Mouse (Mus musculus) spleen, adult 2 months (tissue): ENCODE measurements around the gene Arhgap8. TPM values are rescaled to one million over a fixed set of nuclear protein-coding genes. Genes with fewer than 3 reads are reported as not detected.
A peak's percentile ranks its signal among the peaks of the same experiment; 100 is the strongest.

Source experiments
- DNase-seq, 2 experiments: peaks; one replicate each; pipeline versions ENCODE4 v3.0.0 to v3.0.0-alpha.2; 2012 to 2021; ENCODE audit warnings: low spot score in 2 of 2, low read depth in 1 of 2
- H3K27ac ChIP-seq: fragments of 200-500 bp; 2 replicates; pipeline ENCODE4 v1.5.1; 2012; ENCODE audit warnings: low read length, inconsistent platforms; ENCODE audit not compliant: insufficient read depth
- H3K27me3 ChIP-seq: fragments of 200-500 bp; 2 replicates; pipeline ENCODE4 v1.6.1; 2012; ENCODE audit warnings: mild to moderate bottlenecking, moderate library complexity, low read length, inconsistent platforms; ENCODE audit not compliant: control insufficient read depth, insufficient read depth
- H3K36me3 ChIP-seq: fragments of 200-500 bp; 2 replicates; pipeline ENCODE4 v1.6.1; 2012; ENCODE audit warnings: mild to moderate bottlenecking, low read length, inconsistent platforms; ENCODE audit not compliant: control insufficient read depth, insufficient read depth
- H3K4me1 ChIP-seq: fragments of 200-500 bp; 2 replicates; pipeline ENCODE4 v1.6.1; 2011; ENCODE audit warnings: inconsistent platforms; ENCODE audit not compliant: control insufficient read depth, insufficient read depth, insufficient read length
- H3K4me3 ChIP-seq: fragments of 200-500 bp; 2 replicates; pipeline ENCODE4 v1.5.1; 2011; ENCODE audit warnings: mild to moderate bottlenecking, inconsistent platforms; ENCODE audit not compliant: insufficient read depth, insufficient read length; ENCODE audit errors: extremely low read depth
- CTCF ChIP-seq: fragments of 200-500 bp; IDR thresholded peaks from 2 replicates; pipeline ENCODE4 v1.5.1; 2011; ENCODE audit warnings: mild to moderate bottlenecking, inconsistent platforms; ENCODE audit not compliant: insufficient read depth, insufficient read length, insufficient replicate concordance; ENCODE audit errors: extremely low read depth
- POLR2A ChIP-seq: fragments of 200-500 bp; IDR thresholded peaks from 2 replicates; pipeline ENCODE4 v1.6.1; 2011; ENCODE audit warnings: low read depth, low read length, inconsistent platforms
- WGBS: fragments of 180-500 bp; shearing (Covaris S2); methylation state at CpG from one replicate; pipeline ENCODE4 v1.1.7; 2018; 5-methylcytosine and 5-hydroxymethylcytosine counted together
- polyA plus RNA-seq: library from polyadenylated mRNA; depleted of rRNA; stranded (reverse); fragments of >200 nt; gene quantifications from 2 replicates; pipeline ENCODE4 v1.2.3, GENCODE M21; 2012

The Arhgap8 gene
- polyA plus RNA-seq, 1 experiment = 0.72 TPM

DNA sequence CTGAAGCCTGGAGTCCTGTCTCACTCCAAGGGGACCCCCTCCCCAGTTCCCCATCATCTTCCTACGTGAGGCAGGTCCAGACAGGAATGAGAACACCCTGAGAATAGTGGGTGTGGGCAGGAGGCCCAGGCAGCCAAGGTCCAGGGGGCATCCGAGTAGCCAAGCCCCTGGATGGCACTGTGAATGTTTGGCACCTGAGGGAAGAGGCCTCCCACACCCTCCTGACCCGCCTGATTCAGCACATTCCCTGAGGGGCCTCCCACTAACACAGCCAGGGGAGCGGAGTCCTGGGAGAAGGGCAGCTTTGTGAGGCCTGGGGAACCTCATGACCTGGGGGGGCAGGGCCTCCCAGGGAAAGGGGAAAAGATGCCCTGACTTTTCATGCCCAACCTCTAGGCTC is 23.8 kb upstream of the Arhgap8 start:
- H3K4me3 ChIP-seq = no peak overlapping the region
- DNase-seq = no peak
- TF ChIP-seq POLR2A = no peak
- no peak for TF ChIP-seq CTCF
- no peak overlapping the region for H3K27ac ChIP-seq
- WGBS = 80% methylated on average over 4 of the region's 4 CpGs
- peaks cover 23% of the 10 kb centered on the region for H3K36me3 ChIP-seq
- H3K27me3 ChIP-seq = no peaks in the 10 kb centered on the region
- peaks cover 4% of the 10 kb centered on the region; the same call in 1 of the 2 replicates for H3K4me1 ChIP-seq

DNA sequence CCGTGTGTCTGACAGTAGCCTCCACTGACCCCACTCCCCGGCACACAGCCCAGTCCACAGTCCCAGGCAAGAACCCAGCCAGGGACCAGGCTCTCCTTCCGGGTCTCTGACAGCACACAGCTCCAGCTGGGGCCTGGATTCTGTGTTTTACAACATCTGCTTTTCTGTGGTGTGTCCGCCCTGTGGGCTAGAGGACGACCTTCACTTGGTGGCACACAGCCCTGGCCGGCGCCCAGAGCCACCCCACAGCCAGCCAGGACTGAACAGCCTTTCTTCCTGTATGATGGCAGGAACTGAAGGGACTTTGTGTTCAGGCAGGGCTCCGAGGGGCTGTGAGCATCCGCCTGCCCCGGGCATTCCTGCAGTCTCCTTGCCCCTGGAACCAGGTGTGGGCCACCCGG is 22.2 kb upstream of the Arhgap8 start:
- no peaks in the 10 kb centered on the region for H3K27me3 ChIP-seq
- peaks cover 29% of the 10 kb centered on the region for H3K36me3 ChIP-seq
- no peaks in the 10 kb centered on the region; the same call in 1 of the 2 replicates for H3K4me1 ChIP-seq
- H3K4me3 ChIP-seq = no peak overlapping the region
- TF ChIP-seq CTCF (no peak), POLR2A (no peak)
- 72% methylated on average over 11 of the region's 11 CpGs for WGBS
- no peak overlapping the region for H3K27ac ChIP-seq
- DNase-seq = no peak

DNA sequence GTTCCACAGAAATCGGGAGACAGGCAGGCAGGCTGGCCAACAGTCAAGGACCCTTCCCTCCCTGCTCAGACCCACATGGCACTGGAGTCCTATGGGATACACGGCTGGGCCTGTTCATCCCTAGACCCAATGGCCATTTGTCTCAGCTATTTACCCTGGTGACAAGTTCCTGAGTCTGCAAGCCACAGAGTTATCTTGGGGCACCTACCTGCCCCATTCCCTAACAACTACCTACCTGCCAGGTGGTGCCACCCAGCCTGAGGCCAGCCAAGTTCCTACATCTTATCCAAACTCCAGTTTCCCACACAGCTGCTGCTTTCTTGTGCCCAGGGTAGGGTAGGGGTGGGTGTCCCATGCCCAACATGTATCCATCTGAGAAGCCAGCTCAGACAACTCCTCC is 21.7 kb upstream of the Arhgap8 start:
- H3K27me3 ChIP-seq = no peaks in the 10 kb centered on the region
- WGBS = 83% methylated on average over 2 of the region's 2 CpGs

DNA sequence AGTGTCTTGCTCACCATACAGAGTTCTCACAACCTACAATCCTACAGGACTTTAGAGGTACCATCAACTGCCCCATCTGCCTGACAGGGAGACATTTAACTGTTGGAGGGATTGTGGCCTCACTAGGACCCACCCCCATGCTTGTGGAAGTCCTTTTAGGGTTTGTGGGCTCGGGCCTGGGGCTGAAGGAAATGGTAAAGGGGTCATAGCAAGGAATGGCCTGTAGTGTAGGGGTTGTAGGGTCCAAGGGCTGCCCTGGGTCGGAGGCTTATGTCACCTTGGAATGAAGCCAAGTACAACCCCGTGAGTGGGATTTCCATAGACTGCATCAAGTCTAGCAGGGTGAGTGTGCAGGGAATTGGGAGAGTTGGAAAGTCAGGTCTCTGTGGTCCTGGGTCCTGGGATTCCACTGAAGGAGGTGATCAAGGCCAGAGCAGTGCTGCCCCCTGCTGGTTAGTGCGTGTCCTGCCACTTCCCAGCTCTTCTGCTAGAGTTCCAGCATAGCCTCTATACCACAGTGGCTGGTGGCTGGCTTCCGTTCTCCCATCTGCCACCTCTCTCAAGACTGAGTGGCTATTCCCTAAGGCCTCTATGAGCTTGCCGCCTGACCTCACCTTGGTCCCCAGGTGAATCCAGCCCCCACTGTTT is 19.6 kb upstream of the Arhgap8 start:
- DNase-seq = peak in 1 of 2 experiments; percentile 72

More for the DNA sequence above, 21.7 kb upstream of the Arhgap8 start:
- H3K27ac ChIP-seq = no peak overlapping the region
- peaks cover 29% of the 10 kb centered on the region for H3K36me3 ChIP-seq
- no peak for DNase-seq
- H3K4me3 ChIP-seq = no peak overlapping the region
- no peaks in the 10 kb centered on the region; the same call in 1 of the 2 replicates for H3K4me1 ChIP-seq
- TF ChIP-seq POLR2A (no peak), CTCF (no peak)

DNA sequence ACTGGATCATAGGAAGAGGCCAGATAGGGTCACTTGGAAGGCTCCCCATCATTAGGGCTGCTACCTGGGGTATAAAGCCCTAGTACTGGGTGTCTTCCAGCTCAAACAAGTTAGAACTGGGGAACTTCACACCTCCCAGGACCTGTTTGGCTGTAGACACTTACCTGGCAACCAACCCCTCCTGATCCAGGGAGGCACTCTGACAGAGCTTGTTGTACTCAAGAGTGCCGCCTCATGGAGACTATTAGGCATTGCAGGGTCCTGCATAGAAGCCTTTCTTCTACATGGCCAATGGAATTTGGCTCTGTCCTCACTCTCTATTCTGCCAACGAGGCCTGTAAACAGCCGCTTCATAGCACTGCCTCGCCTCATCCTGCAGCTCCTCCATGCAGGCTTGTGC is 17.9 kb upstream of the Arhgap8 start:
- no peaks in the 10 kb centered on the region for H3K27me3 ChIP-seq
- TF ChIP-seq CTCF = peak; percentile 48; the same call in 1 of the 2 replicates
- no peak for TF ChIP-seq POLR2A
- peaks cover 18% of the 10 kb centered on the region for H3K4me1 ChIP-seq
- DNase-seq = peak in 1 of 2 experiments; percentile 54
- WGBS = 66% methylated on average over 4 of the region's 4 CpGs
- peaks cover 18% of the 10 kb centered on the region for H3K36me3 ChIP-seq
- no peak overlapping the region for H3K4me3 ChIP-seq
- no peak overlapping the region for H3K27ac ChIP-seq

More for the DNA sequence above, 19.6 kb upstream of the Arhgap8 start:
- TF ChIP-seq CTCF = peak; percentile 92
- no peak for TF ChIP-seq POLR2A
- 64% methylated on average over 6 of the region's 6 CpGs for WGBS
- Histone ChIP-seq H3K36me3 (peaks cover 23% of the 10 kb centered on the region), H3K27ac (no peak overlapping the region), H3K27me3 (no peaks in the 10 kb centered on the region), H3K4me1 (peaks cover 5% of the 10 kb centered on the region), H3K4me3 (no peak overlapping the region)

DNA sequence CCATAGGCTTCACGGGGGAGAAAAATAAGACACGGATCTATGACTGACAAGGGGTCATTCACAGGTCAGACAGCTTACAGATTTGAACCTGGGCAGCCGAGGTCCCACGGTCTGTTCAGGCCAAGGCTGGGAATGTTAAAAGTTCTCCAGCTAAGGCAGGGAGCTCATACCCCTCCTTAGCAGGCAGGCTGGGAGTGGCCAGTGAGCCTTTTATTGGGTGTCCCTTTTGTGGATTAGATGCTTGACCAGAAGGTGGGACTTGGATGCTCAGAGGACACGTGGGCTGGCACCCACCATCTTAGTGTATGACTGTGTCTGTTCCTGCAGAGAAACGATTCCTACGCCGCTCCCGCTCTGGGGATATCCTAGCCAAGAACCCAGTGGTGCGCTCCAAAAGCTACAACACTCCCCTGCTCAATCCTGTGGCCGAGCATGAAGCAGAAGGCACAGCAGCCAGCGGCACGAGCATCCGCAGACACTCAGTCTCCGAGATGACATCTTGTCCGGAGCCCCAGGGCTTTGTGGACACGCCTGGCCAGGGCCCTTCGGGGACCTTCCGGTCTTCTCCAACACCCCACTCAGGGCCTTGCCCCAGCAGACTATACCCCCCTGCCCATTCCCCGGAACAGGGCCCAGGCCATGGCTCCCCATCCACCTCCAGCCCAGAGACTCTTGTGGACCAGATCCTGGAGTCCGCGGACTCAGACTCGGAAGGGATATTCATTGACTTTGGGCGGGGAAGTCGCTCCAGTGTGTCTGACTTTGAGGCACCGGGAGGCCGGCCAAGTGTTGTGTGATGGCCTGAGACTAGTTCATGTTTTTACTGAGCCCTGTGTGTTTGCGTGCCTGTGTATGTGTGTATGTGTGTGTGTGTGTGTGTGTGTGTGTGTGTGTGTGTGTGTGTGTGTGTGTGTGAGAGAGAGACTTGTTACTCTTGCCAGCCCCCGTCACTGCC is 17.2 kb upstream of the Arhgap8 start:
- TF ChIP-seq POLR2A = no peak
- H3K4me1 ChIP-seq = peaks cover 21% of the 10 kb centered on the region
- H3K27ac ChIP-seq = no peak overlapping the region
- no peak for DNase-seq
- H3K4me3 ChIP-seq = no peak overlapping the region
- WGBS = 92% methylated on average over 29 of the region's 29 CpGs
- no peaks in the 10 kb centered on the region for H3K27me3 ChIP-seq
- peaks cover 18% of the 10 kb centered on the region for H3K36me3 ChIP-seq
